8 mouse cellular contexts compared by ENCODE assay signal in genomic region chr12:3573410-3573809, GRCm38 (mm10). TPM values are rescaled to one million over a fixed set of nuclear protein-coding genes. Genes with fewer than 3 reads are reported as not detected.
DNase-seq lines count a peak whose midpoint lies in the region; ATAC-seq lines count a peak whose summit lies in the region.

No protein-coding gene starts in this region.

- H3K27ac ChIP-seq in limb, embryonic 10.5 days: no peak overlapping the region; the same call in 1 of the 2 replicates
- no peak overlapping the region for H3K27ac ChIP-seq in stomach, embryonic 14.5 days (ENCODE audit: low read length)

- no peaks in the 10 kb centered on the region for H3K9me3 ChIP-seq in megakaryocyte, embryonic 14.5 days
- H3K9me3 ChIP-seq in limb, embryonic 10.5 days (replicated peaks): no peaks in the 10 kb centered on the region
- no peaks in the 10 kb centered on the region for H3K9me3 ChIP-seq in stomach, embryonic 14.5 days (ENCODE audit: control insufficient read depth, low read depth, low read length)

- H3K4me2 ChIP-seq in stomach, embryonic 14.5 days (replicated peaks; ENCODE audit: low read depth, low read length): peak overlapping the region; percentile 55

- no peak for ATAC-seq in cerebellum, adult (ENCODE audit: insufficient number of reproducible peaks, low FRiP score, low TSS enrichment)
- ATAC-seq in megakaryocyte, adult 5-6 weeks (ENCODE audit: poor library complexity, severe bottlenecking): no peak
- ATAC-seq in stomach, embryonic 14.5 days (ENCODE audit: insufficient number of reproducible peaks, insufficient read depth, low FRiP score, low read depth): no peak
- ATAC-seq in CD4-positive, CD25-positive, alpha-beta regulatory T cell, adult 4 months: no peak

- H3K4me3 ChIP-seq in megakaryocyte, embryonic 14.5 days (replicated peaks): peak overlapping the region; percentile 97
- H3K4me3 ChIP-seq in limb, embryonic 10.5 days: peak overlapping the region; percentile 83
- peak overlapping the region; percentile 88 for H3K4me3 ChIP-seq in stomach, embryonic 14.5 days (ENCODE audit: low read depth, low read length)

- 48% methylated on average over 6 of the region's 6 CpGs for WGBS in limb, embryonic 10.5 days
- 33% methylated on average over 6 of the region's 6 CpGs for WGBS in stomach, embryonic 14.5 days

- peak; percentile 17 to 18 for DNase-seq in cerebellum, adult 18-20 months
- no peak for DNase-seq in limb, embryonic 10.5 days (ENCODE audit: low spot score)
- DNase-seq in adrenal gland, adult 18-20 months (ENCODE audit: low spot score in 2 of 2): no peak

- H3K4me1 ChIP-seq in megakaryocyte, embryonic 14.5 days: peaks cover 30% of the 10 kb centered on the region
- peaks cover 11% of the 10 kb centered on the region for H3K4me1 ChIP-seq in limb, embryonic 10.5 days
- peaks cover 7% of the 10 kb centered on the region; the same call in 1 of the 2 replicates for H3K4me1 ChIP-seq in stomach, embryonic 14.5 days (ENCODE audit: control insufficient read depth, insufficient read depth, low read length)

- H3K27me3 ChIP-seq in megakaryocyte, embryonic 14.5 days (replicated peaks): no peaks in the 10 kb centered on the region
- no peaks in the 10 kb centered on the region for H3K27me3 ChIP-seq in limb, embryonic 10.5 days (ENCODE audit: low read depth, poor library complexity, severe bottlenecking)
- no peaks in the 10 kb centered on the region for H3K27me3 ChIP-seq in stomach, embryonic 14.5 days (ENCODE audit: control insufficient read depth, insufficient read depth, low read length)

- H3K36me3 ChIP-seq in megakaryocyte, embryonic 14.5 days (replicated peaks; ENCODE audit: low read length): no peaks in the 10 kb centered on the region
- no peaks in the 10 kb centered on the region for H3K36me3 ChIP-seq in limb, embryonic 10.5 days
- no peaks in the 10 kb centered on the region for H3K36me3 ChIP-seq in stomach, embryonic 14.5 days (ENCODE audit: control insufficient read depth, insufficient read depth, low read length)

- H3K9ac ChIP-seq in stomach, embryonic 14.5 days (replicated peaks; ENCODE audit: low read depth, low read length): no peak overlapping the region

RNA-seq across cellular contexts. Expression of gene Dtnb, which starts 1.2 kb away (rescaled TPM):
- polyA plus RNA-seq in megakaryocyte, embryonic 14.5 days (2012; ENCODE audit: insufficient read depth, low replicate concordance): 53.8 and 57.1 TPM in 2 replicates
- total RNA-seq in megakaryocyte, adult 5-6 weeks (2015): 9.1 and 14.8 TPM in 2 replicates
- total RNA-seq in megakaryocyte, adult 5-6 weeks (2017): 8.1 and 28.5 TPM in 2 replicates
- polyA plus RNA-seq in limb, embryonic 10.5 days (2016; fragmentation: Nextera tagmentation; extraction: Ambion mirVana): 42.7 and 43.7 TPM in 2 replicates
- 36.1 and 37.5 TPM in 2 replicates for polyA plus RNA-seq in stomach, embryonic 14.5 days (2014; fragmentation: Nextera tagmentation; extraction: Ambion mirVana)
- 10 to 100 TPM; 25.4 to 28.0 TPM for polyA plus RNA-seq in CD4-positive, CD25-positive, alpha-beta regulatory T cell, adult 4 months (2017; shearing (Covaris generic))
- total RNA-seq in adrenal gland, adult 18-20 months (2021): 10 to 100 TPM; 26.3 to 27.3 TPM

Comparison
In these comparisons a context has a peak if more than half of its experiments do, and no peak if none do; other contexts are left out.
1. DNase-seq: peak in cerebellum, adult 18-20 months (2 of 2); none in limb, embryonic 10.5 days (single experiment) and adrenal gland, adult 18-20 months (0 of 2).
2. Peak in every context shown above with its lines, with median percentiles within 50 percentile points of each other: H3K4me3 ChIP-seq.